Mouse (Mus musculus): ENCODE results near the gene Drd2. TPM values are rescaled to one million over a fixed set of nuclear protein-coding genes. Genes with fewer than 3 reads are reported as not detected.

Drd2 gene
- polyA plus RNA-seq (2016; fragmentation: Nextera tagmentation; extraction: Ambion mirVana), result 0.09 TPM in 1 of 2 replicates, not detected in the other

DNA sequence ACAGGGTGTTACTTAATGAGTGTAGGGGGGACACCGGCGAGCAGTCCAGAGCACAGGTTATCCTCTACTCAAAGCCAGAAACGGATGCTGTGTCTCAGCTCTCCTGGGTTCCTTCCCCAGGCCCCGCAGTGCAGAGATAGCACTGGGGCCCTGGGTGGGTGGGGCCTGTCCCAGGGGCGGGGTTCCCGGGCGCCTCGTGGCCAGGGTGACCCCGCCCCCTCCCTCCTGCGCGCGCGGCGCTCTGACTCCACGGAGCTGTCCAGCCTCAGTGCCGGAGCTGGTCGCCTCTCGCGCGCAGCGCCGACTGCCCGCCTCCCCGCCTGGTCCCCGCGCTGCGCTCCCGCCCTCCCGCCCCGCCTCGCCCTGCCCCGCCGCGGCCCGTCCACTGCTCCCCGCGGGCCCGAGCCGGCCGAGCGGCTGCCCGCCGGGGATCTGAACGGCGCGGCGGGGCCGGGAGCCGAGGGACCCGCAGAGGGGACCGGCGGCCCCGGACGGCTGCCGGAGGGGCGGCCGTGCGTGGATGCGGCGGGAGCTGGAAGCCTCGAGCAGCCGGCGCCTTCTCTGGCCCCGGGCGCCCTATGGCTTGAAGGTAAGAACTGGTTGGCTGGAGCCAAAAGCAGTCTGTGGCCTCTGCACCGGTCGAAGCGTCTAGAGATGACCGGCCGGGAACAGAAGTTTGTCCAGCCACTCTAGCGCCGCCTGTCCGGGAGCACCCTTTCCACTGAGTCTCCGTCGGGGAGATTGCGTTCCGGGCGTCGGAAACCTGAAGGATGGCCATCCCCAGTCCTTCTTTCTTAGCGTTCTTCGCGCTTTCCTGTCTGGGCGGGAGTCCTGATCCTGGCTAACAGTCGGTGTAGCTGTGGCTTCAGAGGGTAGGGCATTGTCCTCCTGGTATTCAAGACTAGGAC, at the start of gene Drd2:
TSS of gene Drd2 (plus strand) at position 492 of the 908 bp plus-strand sequence.
- peak; percentile 81 for ATAC-seq (ENCODE audit: insufficient number of reproducible peaks, insufficient read depth, low FRiP score, low TSS enrichment)
- Histone ChIP-seq H3K4me1 (peaks cover 9% of the 10 kb centered on the region), H3K9ac (no peak within 1 kb of the TSS), H3K27me3 (peaks cover 41% of the 10 kb centered on the region), H3K4me3 (peak within 1 kb of the TSS; percentile 41), H3K9me3 (no peaks in the 10 kb centered on the region), H3K4me2 (replicated peaks) (peak within 1 kb of the TSS; percentile 75), H3K36me3 (no peaks in the 10 kb centered on the region), H3K27ac (no peak within 1 kb of the TSS)
- WGBS, result 1% methylated on average over 65 of the region's 84 CpGs

DNA sequence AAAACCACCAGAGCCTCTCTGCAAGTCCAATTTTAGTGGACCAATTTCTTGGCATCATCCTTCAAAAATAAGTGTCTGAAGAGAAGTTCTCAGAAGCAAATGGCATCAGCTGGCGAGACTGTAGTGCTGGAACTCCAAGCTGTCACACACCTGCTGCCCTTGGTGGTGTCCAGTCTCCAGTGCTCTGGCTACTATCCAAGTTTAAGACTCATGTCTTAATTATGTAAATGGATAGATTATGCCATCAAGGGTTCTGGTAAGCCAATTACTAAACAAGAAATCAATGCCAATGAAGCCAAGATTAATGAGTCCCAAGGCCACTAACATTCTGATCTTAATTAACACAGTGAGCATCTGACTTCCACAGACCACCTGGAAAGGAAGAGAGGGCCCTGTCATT, 45.3 kb upstream of the Drd2 start:
- H3K4me1 ChIP-seq, result no peaks in the 10 kb centered on the region
- no peak for ATAC-seq (ENCODE audit: insufficient number of reproducible peaks, insufficient read depth, low FRiP score, low TSS enrichment)
- H3K27ac ChIP-seq, result no peak overlapping the region
- 76% methylated on average over 1 of the region's 1 CpGs for WGBS
- H3K4me2 ChIP-seq (replicated peaks), result no peak overlapping the region
- no peaks in the 10 kb centered on the region for H3K36me3 ChIP-seq
- no peaks in the 10 kb centered on the region for H3K9me3 ChIP-seq
- no peak overlapping the region for H3K4me3 ChIP-seq
- H3K9ac ChIP-seq, result no peak overlapping the region
- H3K27me3 ChIP-seq, result no peaks in the 10 kb centered on the region

DNA sequence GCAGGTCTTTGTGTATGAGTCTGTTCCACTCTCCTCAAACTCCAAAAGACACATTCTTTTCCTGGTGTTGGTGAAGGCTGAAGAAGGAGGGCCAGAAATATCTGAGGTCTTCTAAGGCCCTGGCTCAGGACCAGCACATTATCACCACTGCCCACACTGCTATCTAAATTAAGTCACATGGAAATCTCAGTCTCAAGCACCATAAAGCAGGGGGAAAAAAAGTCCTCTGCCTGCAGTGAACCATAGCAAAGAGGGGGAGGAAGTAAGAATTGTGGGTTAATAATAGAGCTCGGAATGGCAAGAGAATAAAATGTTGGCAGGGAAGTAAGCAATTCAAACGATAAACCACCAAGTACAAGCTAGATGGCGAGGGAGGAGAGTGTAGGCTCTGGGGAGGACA, 32.9 kb upstream of the Drd2 start:
- no peaks in the 10 kb centered on the region for H3K36me3 ChIP-seq
- H3K4me1 ChIP-seq, result no peaks in the 10 kb centered on the region
- no peaks in the 10 kb centered on the region for H3K27me3 ChIP-seq
- H3K4me3 ChIP-seq, result no peak overlapping the region
- H3K9me3 ChIP-seq, result no peaks in the 10 kb centered on the region
- ATAC-seq (ENCODE audit: insufficient number of reproducible peaks, insufficient read depth, low FRiP score, low TSS enrichment), result no peak
- H3K27ac ChIP-seq, result no peak overlapping the region
- 84% methylated on average over 3 of the region's 3 CpGs for WGBS
- no peak overlapping the region for H3K9ac ChIP-seq
- no peak overlapping the region for H3K4me2 ChIP-seq (replicated peaks)

DNA sequence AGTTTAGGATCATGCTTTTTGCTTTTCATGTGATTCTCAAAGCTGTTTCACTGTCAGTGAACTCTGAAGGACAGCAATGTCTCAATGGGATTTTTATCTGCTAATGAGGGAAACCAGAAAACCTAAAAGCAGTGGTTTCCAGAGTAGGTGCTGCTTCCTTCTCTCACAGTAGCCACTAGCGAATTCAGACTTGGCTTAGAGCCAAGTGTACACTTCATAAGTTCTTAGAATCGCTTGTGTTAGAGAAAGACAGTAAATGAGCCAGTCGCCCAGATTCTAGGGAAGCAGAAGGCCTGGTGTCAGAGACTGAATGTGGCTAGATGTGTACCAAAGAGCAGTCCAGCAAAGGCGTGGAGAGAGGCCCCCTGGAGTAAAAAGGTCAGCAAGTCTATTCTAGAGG, 29.6 kb upstream of the Drd2 start:
- ATAC-seq (ENCODE audit: insufficient number of reproducible peaks, insufficient read depth, low FRiP score, low TSS enrichment), result no peak
- no peak overlapping the region for H3K4me2 ChIP-seq (replicated peaks)
- WGBS, result 75% methylated on average over 4 of the region's 4 CpGs
- no peaks in the 10 kb centered on the region for H3K4me1 ChIP-seq
- no peaks in the 10 kb centered on the region for H3K27me3 ChIP-seq
- H3K36me3 ChIP-seq, result no peaks in the 10 kb centered on the region
- H3K27ac ChIP-seq, result no peak overlapping the region
- H3K9me3 ChIP-seq, result no peaks in the 10 kb centered on the region
- H3K4me3 ChIP-seq, result no peak overlapping the region
- no peak overlapping the region for H3K9ac ChIP-seq

DNA sequence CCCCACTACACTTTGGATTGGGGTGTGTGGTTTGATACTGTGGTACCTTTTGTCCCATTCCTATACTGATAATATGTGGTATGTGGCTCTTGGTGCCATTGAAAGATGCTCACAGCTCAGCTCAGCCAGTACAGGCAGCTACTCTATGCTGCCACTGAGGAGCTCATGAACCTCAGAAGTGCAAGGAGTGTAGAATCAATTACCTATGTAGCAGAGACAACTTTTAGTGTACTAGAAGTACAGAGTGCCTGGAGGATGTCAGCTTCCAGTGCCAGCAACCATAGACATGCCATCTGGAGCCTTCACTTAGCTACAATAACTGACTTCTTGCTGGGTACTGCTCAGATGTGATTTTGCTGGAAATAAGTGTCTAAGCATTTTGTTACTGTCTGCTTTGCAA, 21.8 kb upstream of the Drd2 start:
- Histone ChIP-seq H3K27ac (no peak overlapping the region), H3K4me3 (no peak overlapping the region), H3K9me3 (no peaks in the 10 kb centered on the region), H3K27me3 (no peaks in the 10 kb centered on the region), H3K4me2 (replicated peaks) (no peak overlapping the region), H3K36me3 (no peaks in the 10 kb centered on the region), H3K9ac (no peak overlapping the region), H3K4me1 (no peaks in the 10 kb centered on the region)
- no peak for ATAC-seq (ENCODE audit: insufficient number of reproducible peaks, insufficient read depth, low FRiP score, low TSS enrichment)

DNA sequence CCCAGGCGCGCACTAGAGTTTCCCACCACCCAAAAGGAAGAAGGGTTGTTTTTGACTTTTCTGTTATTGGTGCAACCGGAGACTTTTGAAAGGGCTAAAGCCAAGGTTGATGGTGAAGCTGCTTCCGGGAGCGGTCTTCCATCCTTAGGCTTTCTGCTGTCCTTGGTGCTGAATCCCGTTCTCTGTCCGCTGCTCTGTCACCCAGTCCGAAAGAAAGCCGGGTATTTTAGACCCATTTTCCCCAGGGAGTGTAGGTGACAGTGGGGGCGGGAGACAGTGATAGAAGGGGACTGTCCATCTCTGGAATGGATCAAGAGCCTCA, 578 bp downstream of the Drd2 start:
- Histone ChIP-seq H3K27ac (no peak overlapping the region), H3K27me3 (peaks cover 41% of the 10 kb centered on the region), H3K4me3 (peak overlapping the region; percentile 41; the same call in 1 of the 2 replicates), H3K4me2 (replicated peaks) (peak overlapping the region; percentile 75), H3K36me3 (no peaks in the 10 kb centered on the region), H3K9ac (no peak overlapping the region), H3K9me3 (no peaks in the 10 kb centered on the region), H3K4me1 (peaks cover 9% of the 10 kb centered on the region)
- 2% methylated on average over 10 of the region's 10 CpGs for WGBS
- no peak for ATAC-seq (ENCODE audit: insufficient number of reproducible peaks, insufficient read depth, low FRiP score, low TSS enrichment)

DNA sequence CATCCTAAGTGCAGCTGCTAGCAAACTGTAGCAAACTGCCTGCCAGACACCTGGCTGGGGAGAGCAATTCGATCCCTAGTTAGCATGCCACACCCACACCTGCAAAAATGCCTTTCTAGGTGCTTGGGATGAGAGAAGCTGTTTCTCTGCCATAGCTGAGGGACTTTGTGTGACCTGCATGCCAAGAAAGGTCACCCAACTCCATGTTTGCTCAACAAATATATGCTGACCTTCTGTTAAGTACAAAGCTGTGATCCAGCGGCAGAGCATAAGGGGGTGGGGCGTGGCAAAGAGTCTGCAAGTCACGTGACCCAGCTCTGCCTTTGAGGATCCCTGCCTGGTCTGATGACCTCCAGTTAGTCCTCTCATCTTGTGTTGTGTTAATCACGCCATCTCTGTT, 25.3 kb downstream of the Drd2 start:
- Histone ChIP-seq H3K36me3 (no peaks in the 10 kb centered on the region), H3K9ac (no peak overlapping the region), H3K9me3 (no peaks in the 10 kb centered on the region), H3K27ac (no peak overlapping the region), H3K4me3 (no peak overlapping the region), H3K4me2 (replicated peaks) (no peak overlapping the region), H3K4me1 (0 out of 2 replicates have a peak, but pooled peaks cover 4% of the 10 kb centered on the region), H3K27me3 (no peaks in the 10 kb centered on the region)
- no peak for ATAC-seq (ENCODE audit: insufficient number of reproducible peaks, insufficient read depth, low FRiP score, low TSS enrichment)
- WGBS, result 21% methylated on average over 5 of the region's 5 CpGs

DNA sequence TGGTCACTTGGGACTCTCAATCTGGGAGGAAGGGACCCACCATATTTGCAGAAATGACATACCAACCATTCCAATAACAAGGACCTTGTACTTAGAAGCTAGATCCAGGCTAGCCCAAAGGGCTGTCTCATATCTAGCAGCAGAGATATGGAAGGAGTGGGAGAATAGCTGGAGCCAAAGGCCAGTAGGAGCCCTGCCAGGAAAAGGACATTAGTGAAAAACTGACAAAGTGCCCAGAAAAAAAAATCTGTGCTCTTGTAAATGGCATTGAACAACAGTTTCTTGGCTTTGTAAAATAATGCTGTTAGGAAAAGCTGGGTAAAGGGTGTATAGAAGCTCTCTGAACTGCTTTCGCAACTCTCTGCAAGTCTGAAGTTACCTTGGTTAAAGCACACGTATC, 33.5 kb downstream of the Drd2 start:
- no peaks in the 10 kb centered on the region for H3K36me3 ChIP-seq
- ATAC-seq (ENCODE audit: insufficient number of reproducible peaks, insufficient read depth, low FRiP score, low TSS enrichment), result no peak
- no peak overlapping the region for H3K27ac ChIP-seq
- H3K9ac ChIP-seq, result no peak overlapping the region
- H3K27me3 ChIP-seq, result no peaks in the 10 kb centered on the region
- 90% methylated on average over 2 of the region's 2 CpGs for WGBS
- no peak overlapping the region for H3K4me3 ChIP-seq
- no peaks in the 10 kb centered on the region for H3K4me1 ChIP-seq
- H3K9me3 ChIP-seq, result no peaks in the 10 kb centered on the region
- no peak overlapping the region for H3K4me2 ChIP-seq (replicated peaks)

DNA sequence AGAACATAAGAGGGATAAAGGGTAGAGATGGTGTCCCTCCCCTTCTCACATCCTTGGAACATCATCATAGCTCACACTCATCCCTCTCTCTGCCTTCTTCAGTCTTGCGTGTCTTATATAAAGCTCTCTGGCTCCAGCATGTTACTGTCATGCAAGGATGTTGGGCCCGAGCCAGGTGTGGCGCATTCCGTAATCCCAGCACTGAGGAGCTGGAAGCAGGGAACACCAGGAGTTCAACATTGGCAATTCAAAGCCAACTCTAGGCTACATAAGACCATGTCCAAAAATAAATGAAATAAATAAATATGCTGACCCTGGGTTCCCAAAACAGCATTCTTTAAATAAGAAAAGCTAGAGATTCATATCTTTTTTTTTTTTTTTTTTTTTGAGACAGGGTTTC, 39.5 kb downstream of the Drd2 start:
- Histone ChIP-seq H3K4me1 (no peaks in the 10 kb centered on the region), H3K9ac (no peak overlapping the region), H3K27me3 (no peaks in the 10 kb centered on the region), H3K4me2 (replicated peaks) (no peak overlapping the region), H3K27ac (no peak overlapping the region), H3K9me3 (no peaks in the 10 kb centered on the region), H3K4me3 (no peak overlapping the region), H3K36me3 (no peaks in the 10 kb centered on the region)
- ATAC-seq (ENCODE audit: insufficient number of reproducible peaks, insufficient read depth, low FRiP score, low TSS enrichment), result no peak
- WGBS, result 87% methylated on average over 4 of the region's 4 CpGs

DNA sequence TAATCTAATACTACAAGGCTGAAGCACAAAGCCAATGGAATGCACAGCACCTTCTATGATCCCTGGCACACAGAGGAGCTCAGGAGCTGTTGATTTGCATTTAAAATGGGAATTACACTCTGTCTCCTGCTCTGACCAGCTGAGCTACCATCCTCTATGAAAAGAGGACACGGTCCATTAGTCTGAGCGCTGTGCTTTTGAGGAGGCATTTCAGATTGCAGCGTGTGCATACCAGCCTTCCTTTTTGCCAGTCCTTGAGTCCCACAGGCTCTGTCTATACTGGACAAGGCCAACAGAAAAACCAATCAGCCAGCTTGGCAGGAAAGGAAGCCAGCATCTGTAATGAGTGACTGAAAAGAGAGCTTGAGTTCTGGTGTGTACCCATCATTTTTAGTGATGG, 43.6 kb downstream of the Drd2 start:
- no peaks in the 10 kb centered on the region for H3K27me3 ChIP-seq
- H3K27ac ChIP-seq, result no peak overlapping the region
- H3K9ac ChIP-seq, result no peak overlapping the region
- no peak overlapping the region for H3K4me2 ChIP-seq (replicated peaks)
- 0 out of 2 replicates have a peak, but pooled peaks cover 4% of the 10 kb centered on the region for H3K4me1 ChIP-seq
- H3K4me3 ChIP-seq, result no peak overlapping the region
- no peak for ATAC-seq (ENCODE audit: insufficient number of reproducible peaks, insufficient read depth, low FRiP score, low TSS enrichment)
- H3K36me3 ChIP-seq, result no peaks in the 10 kb centered on the region
- 74% methylated on average over 3 of the region's 3 CpGs for WGBS
- H3K9me3 ChIP-seq, result no peaks in the 10 kb centered on the region

DNA sequence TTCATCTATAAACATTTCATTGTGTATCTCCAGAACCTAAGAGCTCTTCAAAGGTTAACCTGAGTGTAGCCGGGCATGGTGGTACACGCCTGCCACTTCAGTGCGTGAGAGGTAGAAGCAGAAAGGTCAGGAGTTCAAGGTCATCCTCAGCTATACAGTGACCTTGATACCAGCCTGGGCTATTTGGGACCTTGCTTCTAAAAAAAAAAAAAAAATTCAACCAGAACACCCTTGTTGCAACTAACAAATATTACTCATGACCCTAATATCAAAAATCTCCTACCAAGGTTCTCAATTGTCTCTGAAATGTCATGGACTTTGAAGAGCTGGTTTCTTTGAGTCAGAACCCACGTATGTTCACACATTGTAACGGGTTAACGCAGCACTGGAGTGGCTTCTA, 44.4 kb downstream of the Drd2 start:
- no peaks in the 10 kb centered on the region for H3K9me3 ChIP-seq
- no peaks in the 10 kb centered on the region for H3K36me3 ChIP-seq
- WGBS, result 92% methylated on average over 6 of the region's 6 CpGs
- no peak overlapping the region for H3K4me2 ChIP-seq (replicated peaks)
- H3K27ac ChIP-seq, result no peak overlapping the region
- no peak for ATAC-seq (ENCODE audit: insufficient number of reproducible peaks, insufficient read depth, low FRiP score, low TSS enrichment)
- no peak overlapping the region for H3K9ac ChIP-seq
- no peak overlapping the region for H3K4me3 ChIP-seq
- H3K4me1 ChIP-seq, result 0 out of 2 replicates have a peak, but pooled peaks cover 4% of the 10 kb centered on the region
- no peaks in the 10 kb centered on the region for H3K27me3 ChIP-seq

DNA sequence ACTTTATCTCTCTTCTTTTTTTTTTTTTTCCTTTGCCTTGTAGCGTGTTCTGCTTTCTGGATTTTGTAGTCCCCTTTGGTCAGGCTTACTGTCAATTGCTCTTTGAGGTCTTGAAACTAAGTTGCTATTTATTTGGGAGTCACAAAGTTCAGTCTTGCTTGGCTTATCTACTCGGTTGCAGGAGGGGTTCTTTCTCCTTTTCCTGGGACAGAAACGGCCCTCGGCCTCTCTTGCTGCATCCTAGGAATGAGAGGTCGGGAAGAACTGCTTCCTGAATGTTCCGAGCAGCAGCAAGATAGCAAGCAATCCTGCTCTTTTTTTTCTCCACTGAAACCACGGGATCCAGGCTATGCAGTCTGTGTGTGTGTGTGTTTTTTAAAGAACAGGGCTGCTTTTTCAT, 44.9 kb downstream of the Drd2 start:
- 51% methylated on average over 7 of the region's 7 CpGs for WGBS
- Histone ChIP-seq H3K4me3 (no peak overlapping the region), H3K27me3 (no peaks in the 10 kb centered on the region), H3K9ac (no peak overlapping the region), H3K4me2 (replicated peaks) (no peak overlapping the region), H3K36me3 (no peaks in the 10 kb centered on the region), H3K4me1 (0 out of 2 replicates have a peak, but pooled peaks cover 4% of the 10 kb centered on the region), H3K9me3 (no peaks in the 10 kb centered on the region), H3K27ac (no peak overlapping the region)
- ATAC-seq (ENCODE audit: insufficient number of reproducible peaks, insufficient read depth, low FRiP score, low TSS enrichment), result no peak

All from embryonic facial prominence, embryonic 12.5 days (tissue).